Mouse (Mus musculus): ENCODE results near the gene Fpr-rs7. TPM values are rescaled to one million over a fixed set of nuclear protein-coding genes. Genes with fewer than 3 reads are reported as not detected.

The Fpr-rs7 gene
- not detected for total RNA-seq (2022)

DNA sequence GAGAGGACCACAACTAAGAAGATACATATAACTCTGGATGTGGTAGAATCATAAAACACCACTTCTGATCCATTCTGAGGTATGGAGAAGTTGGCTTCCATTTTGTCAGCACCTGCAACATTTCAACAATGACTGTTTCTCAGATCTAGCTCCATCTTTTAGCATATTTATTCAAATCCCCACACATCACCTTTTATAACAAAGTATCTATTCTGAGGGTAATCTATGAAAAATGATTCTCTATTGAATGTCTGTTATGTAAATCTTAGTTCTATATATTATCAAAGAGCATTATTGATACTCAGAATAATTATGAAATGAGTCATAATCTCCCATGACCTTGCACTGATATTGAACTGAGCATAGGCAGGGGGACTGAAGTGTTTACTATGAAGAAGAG lies at the start of gene Fpr-rs7:
TSS of gene Fpr-rs7 (minus strand) at position 101 of the 400 bp plus-strand sequence.
- no peak for DNase-seq (ENCODE audit: low spot score)

DNA sequence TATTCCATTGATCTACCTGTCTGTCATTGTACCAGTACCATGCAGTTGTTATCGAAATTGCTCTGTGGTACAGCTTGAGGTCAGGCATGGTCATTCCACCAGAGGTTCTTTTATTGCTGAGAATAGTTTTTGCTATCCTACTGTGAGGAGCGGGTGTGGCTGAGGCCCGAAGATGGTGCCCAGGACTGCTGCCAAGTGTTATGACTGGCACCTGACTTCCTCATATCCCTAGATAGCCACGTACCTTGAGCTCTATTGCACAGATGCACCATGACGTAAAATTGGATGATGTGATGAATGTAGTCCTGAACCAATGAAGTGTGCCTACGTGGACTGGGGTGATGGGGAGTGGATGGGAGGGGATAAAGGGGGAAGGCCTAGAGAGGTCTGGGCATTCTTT lies 39.9 kb downstream of the Fpr-rs7 start:
- no peak for DNase-seq (ENCODE audit: low spot score)

DNA sequence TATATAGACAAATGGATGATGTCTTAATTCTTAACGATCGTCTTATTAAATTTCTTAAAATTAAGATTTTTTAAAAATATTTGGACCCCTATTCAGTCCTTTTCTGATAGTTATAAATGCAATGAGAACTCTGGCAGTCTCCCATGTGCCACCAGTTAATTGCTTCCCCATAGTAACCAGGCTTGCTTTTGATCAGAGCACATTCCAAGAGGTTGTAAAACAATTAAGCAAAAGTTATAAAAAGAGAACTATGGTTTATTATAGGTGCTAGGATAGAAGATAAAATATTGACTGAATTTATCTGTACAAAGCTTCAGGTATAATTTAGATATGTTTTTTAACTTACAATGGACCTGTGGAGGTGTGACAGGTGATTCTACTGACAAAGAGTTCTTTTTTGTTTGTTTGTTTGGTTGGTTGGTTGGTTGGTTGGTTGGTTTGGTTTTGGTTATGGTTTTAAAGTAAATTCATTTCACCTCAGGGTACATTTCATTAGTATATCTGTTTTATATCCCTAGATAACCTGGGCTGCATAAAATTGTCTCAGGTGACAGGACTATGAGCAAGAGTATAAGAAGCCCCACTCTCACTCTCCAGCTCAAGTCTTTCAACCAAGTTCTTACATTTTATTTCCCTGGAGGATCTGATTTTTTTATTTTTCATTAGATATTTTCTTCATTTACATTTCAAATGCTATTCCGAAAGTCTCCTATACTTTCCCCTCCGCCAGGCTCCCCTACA lies 42.2 kb downstream of the Fpr-rs7 start:
- DNase-seq (ENCODE audit: low spot score) = no peak

Other genes starting within 250 kb of the Fpr-rs7 start
- not detected for gene Vmn2r104, start 65.9 kb downstream of the Fpr-rs7 start, total RNA-seq (2022)
- not detected for gene Fpr-rs6, start 68.9 kb upstream of the Fpr-rs7 start, total RNA-seq (2022)
- gene Vmn2r105, start 120.8 kb upstream of the Fpr-rs7 start, total RNA-seq (2022) = not detected
- not detected for gene Vmn2r106, start 171.3 kb upstream of the Fpr-rs7 start, total RNA-seq (2022)
- gene Vmn2r107, start 231.0 kb upstream of the Fpr-rs7 start, total RNA-seq (2022) = not detected